Mouse (Mus musculus) naive thymus-derived CD4-positive, alpha-beta T cell, adult 5 months (primary cell): Measurements from ENCODE around the gene Dhcr24. TPM values are rescaled to one million over a fixed set of nuclear protein-coding genes. Genes with fewer than 3 reads are reported as not detected.

ENCODE experiments used
- polyA plus RNA-seq: library from polyadenylated mRNA; unstranded; fragments of 100-300 nt; shearing (Covaris generic); gene quantifications from one replicate; pipeline ENCODE4 v1.2.1, GENCODE M21; 2017

Dhcr24 gene
- polyA plus RNA-seq: 2.2 TPM

DNA sequence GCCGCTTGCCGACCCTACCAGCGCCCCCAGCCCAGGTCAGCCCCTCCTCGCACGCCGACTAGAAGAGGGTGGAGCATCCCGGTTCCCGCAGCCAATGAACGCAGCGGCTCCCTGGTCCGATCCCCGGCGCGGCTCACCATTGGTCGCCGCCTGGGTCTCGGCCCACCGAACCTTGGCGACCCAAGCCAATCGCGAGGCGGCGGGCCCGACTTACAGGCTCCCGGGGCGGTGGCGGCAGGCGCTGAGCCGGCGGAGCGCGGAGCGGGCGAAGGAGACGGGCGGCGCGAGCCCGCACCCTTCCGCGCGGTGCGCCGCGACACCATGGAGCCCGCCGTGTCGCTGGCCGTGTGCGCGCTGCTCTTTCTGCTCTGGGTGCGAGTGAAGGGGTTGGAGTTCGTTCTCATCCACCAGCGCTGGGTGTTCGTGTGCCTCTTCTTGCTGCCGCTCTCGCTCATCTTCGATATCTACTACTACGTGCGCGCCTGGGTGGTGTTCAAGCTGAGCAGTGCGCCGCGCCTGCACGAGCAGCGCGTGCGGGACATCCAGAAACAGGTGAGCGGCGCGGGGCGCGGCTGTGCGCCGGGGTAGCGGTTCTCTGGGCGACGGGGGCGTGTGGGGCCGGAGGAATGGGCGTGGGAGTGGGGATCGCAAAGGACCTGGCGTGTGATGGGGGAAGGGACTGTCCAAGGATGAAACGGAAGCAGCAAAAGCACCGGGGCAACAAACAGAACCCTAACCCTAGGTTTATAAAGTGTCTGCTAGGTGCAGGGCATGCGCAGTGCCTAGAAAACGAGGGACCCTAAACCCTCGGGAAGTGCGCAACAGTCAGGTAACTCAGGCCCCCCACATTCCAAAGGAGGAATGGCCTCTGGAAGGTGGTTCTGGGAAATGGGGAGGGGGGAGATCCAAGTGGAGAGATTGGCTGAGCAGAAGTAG is at the start of gene Dhcr24:
TSS of gene Dhcr24 (plus strand) at position 193 of the 936 bp plus-strand sequence.

DNA sequence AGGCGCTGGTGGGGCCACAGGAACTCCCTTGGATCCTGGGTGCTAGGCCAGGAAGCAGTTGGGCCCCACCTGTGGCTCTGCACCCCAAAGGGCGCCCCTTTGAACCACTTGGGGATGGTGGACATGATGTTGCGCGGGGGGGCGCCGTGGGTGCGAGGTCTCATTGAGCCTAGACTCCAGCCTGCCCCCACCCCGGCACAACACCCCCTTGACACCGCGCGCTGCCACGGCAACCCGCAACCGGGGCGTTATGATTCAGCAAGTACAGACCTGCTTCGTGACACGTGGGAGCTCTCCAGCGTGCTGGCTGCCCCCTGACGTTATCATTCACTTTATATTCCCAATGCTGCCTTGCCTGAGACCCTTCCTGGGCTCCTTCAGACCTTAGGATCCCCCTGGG is 56.2 kb downstream of the Dhcr24 start, which contains the start of gene Lexm:
TSS of gene Lexm (minus strand) at position 186 of the 400 bp plus-strand sequence.

GRCm38 (mm10) chr4:106622030-106622493 is 61.2 kb downstream of the Dhcr24 start, which contains the start of gene Ttc22:
Gene Ttc22 (plus strand): TSS chr4:106622432.

Other genes with a start within 250 kb of the Dhcr24 start
- 23.0 TPM for gene Usp24, start 244.8 kb upstream of the Dhcr24 start, polyA plus RNA-seq
- 0.10 TPM for gene Pcsk9, start 96.7 kb upstream of the Dhcr24 start, polyA plus RNA-seq
- not detected for gene Bsnd, start 68.8 kb upstream of the Dhcr24 start, polyA plus RNA-seq
- gene Lexm, start 56.2 kb downstream of the Dhcr24 start, polyA plus RNA-seq: not detected
- not detected for gene Ttc22, start 61.4 kb downstream of the Dhcr24 start, polyA plus RNA-seq
- gene Pars2, start 90.0 kb downstream of the Dhcr24 start, polyA plus RNA-seq: 4.9 TPM
- 48.9 TPM for gene Ttc4, start 117.9 kb downstream of the Dhcr24 start, polyA plus RNA-seq
- not detected for gene Mroh7, start 169.9 kb downstream of the Dhcr24 start, polyA plus RNA-seq
- gene Fam151a, start 172.9 kb downstream of the Dhcr24 start, polyA plus RNA-seq: not detected
- gene Acot11, start 244.0 kb downstream of the Dhcr24 start, polyA plus RNA-seq: 5.1 TPM